Mouse (Mus musculus): Measurements from ENCODE around the gene Pnkd.

DNA sequence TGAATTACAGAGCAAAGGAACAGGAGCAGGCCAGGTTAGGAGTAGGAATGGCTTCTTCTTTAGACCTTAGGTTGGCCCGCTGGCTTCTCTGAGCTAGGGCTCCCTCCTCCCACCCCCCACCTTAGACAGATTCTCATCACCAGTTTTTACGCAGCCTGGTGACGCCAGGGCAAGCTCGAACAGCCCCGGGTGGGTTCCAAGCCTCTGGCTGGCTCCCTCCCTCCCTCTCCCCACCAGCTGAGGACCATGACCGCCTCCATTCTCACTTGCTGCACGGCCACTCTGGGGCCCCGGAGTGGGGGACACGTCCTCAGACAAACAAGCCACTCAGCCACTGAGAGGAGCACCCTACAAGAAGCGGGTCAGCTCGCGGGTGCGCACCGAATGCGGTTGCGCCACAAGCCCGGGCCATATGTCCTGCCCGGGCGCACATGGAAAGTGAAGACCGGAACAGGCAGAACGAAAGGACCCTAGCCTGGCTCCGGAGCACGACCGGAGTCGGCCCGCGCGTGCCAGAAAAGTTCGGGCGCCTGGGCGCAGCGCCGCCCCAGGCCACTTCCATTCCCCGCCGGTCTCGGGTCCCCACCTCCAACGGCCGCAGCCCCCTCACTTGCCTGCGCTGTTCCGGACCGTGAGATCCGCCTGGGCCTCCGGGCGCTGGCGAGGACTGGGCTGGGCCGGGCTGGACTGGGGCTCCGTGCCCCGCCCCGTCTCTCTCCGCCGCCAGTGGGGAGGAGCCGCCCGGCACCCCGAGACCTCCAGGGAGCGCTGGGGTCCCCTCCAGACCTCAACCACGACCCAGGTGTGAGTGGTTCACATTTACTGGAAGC is 19.0 kb downstream of the Pnkd start:
- TF ChIP-seq CTCF (IDR thresholded peaks at IDR 0.05; ENCODE audit: low read depth): peak; percentile 15
- TF ChIP-seq EP300 (IDR thresholded peaks at IDR 0.05; ENCODE audit: low read depth): peak; percentile 45; the same call in 1 of the 2 replicates

All from heart, postnatal 0 days (tissue).